Mouse (Mus musculus): ENCODE measurements at regions not wholly inside any gene's neighbourhood (a gene's known extent, or its start where the extent isn't known, plus 50 kb on each side); places are given as distances from the start of the nearest gene placed in this dataset.
A peak's percentile ranks its signal among the peaks of the same experiment; 100 is the strongest.

DNA sequence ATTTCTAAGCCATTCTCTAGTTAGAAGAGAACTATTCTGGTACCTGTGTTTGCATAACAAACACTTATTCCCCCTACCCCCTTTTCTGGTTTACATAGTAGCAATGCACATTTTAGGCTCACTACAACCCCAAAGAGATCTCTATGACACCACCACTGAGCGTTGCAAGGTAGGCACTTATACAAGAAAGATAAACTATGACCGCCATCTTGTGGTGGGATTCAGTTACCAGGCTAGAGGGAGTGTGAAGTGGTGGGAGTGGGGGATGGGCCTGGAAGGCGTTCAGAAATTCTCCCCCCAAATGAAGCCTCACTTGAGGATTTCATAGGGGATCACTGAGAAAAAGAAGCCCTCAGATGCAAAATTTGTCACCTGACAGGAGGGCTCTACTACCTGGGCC is 64.4 kb upstream of the Fst start:
- H3K4me1 ChIP-seq (replicated peaks; ENCODE audit: control insufficient read depth, insufficient read depth, low read length), result no peaks in the 10 kb centered on the region
- no peak overlapping the region for H3K27ac ChIP-seq (ENCODE audit: low read depth, low read length)
- H3K4me3 ChIP-seq (ENCODE audit: low read depth, low read length), result no peak overlapping the region
- H3K36me3 ChIP-seq (ENCODE audit: control insufficient read depth, insufficient read depth), result no peaks in the 10 kb centered on the region
- H3K27me3 ChIP-seq (replicated peaks; ENCODE audit: control insufficient read depth, insufficient read depth, low read length), result no peaks in the 10 kb centered on the region
- 25% methylated on average over 3 of the region's 3 CpGs for WGBS
- no peaks in the 10 kb centered on the region for H3K9me3 ChIP-seq (ENCODE audit: control insufficient read depth)
- ATAC-seq, result no peak
- TF ChIP-seq CTCF (IDR thresholded peaks at IDR 0.05; ENCODE audit: low read depth), result peak; percentile 60
- no peak overlapping the region for H3K9ac ChIP-seq (ENCODE audit: low read depth, low read length)
- no peak overlapping the region for H3K4me2 ChIP-seq (replicated peaks; ENCODE audit: low read depth)

DNA sequence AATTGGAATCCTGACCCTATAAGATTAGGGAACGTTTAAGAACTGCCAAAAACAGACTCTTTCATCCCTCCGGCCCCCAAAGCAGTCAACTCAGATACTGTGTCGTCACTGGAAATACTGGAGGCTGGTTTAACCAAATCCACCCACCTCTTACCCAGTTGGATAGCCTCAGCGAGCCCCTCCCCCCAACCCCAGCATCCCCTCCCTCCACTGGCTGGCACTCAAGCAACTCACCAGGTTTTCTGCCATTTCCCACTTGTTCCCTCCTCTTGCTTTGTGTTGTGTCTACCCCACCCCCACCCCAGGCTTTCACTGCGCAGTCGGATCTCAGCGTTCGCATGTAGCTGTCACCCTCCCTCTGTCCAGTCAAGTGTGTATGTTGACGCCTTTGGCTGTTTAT is 68.1 kb upstream of the Fst start:
- Histone ChIP-seq H3K27ac (ENCODE audit: low read depth, low read length) (no peak overlapping the region), H3K27me3 (replicated peaks; ENCODE audit: control insufficient read depth, insufficient read depth, low read length) (no peaks in the 10 kb centered on the region), H3K36me3 (ENCODE audit: control insufficient read depth, insufficient read depth) (no peaks in the 10 kb centered on the region), H3K4me3 (ENCODE audit: low read depth, low read length) (no peak overlapping the region), H3K4me1 (replicated peaks; ENCODE audit: control insufficient read depth, insufficient read depth, low read length) (no peaks in the 10 kb centered on the region), H3K9me3 (ENCODE audit: control insufficient read depth) (no peaks in the 10 kb centered on the region), H3K9ac (ENCODE audit: low read depth, low read length) (no peak overlapping the region), H3K4me2 (replicated peaks; ENCODE audit: low read depth) (no peak overlapping the region)
- 63% methylated on average over 9 of the region's 9 CpGs for WGBS
- TF ChIP-seq CTCF (IDR thresholded peaks at IDR 0.05; ENCODE audit: low read depth), result no peak
- no peak for ATAC-seq

DNA sequence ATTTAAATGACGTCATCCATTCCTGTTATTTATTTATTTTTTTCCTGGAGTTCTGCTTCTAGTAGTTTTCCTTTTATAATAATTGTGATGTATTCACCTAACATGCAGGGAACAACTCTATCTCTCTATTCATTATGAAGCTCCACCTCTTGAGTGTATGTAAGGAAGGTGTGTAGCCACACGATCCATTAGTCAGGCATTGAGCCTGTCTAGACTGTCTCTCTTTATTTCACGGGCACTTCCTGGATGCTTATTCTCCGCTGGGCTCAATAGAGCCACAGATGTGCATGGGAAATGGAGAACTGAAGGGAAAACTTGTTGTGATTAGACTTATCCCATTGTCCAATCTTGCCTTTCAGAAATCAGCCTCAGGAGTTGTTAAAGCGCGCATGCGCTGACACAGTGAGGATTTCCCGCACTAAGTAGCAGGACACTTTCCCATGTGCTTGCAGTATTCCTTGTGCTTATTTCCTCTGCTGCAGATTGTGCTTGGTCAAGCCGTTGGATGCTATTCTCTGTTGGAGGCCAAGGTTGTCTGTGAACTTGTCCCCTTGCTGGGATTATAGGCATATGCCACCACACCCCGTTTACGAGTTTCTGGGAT is 71.5 kb upstream of the Fst start:
- Histone ChIP-seq H3K4me3 (ENCODE audit: low read depth, low read length) (no peak overlapping the region), H3K9ac (ENCODE audit: low read depth, low read length) (no peak overlapping the region), H3K4me1 (replicated peaks; ENCODE audit: control insufficient read depth, insufficient read depth, low read length) (no peaks in the 10 kb centered on the region), H3K27ac (ENCODE audit: low read depth, low read length) (no peak overlapping the region), H3K9me3 (ENCODE audit: control insufficient read depth) (no peaks in the 10 kb centered on the region), H3K36me3 (ENCODE audit: control insufficient read depth, insufficient read depth) (no peaks in the 10 kb centered on the region), H3K4me2 (replicated peaks; ENCODE audit: low read depth) (no peak overlapping the region), H3K27me3 (replicated peaks; ENCODE audit: control insufficient read depth, insufficient read depth, low read length) (no peaks in the 10 kb centered on the region)
- TF ChIP-seq CTCF (IDR thresholded peaks at IDR 0.05; ENCODE audit: low read depth), result no peak
- ATAC-seq, result no peak
- WGBS, result 84% methylated on average over 11 of the region's 11 CpGs

DNA sequence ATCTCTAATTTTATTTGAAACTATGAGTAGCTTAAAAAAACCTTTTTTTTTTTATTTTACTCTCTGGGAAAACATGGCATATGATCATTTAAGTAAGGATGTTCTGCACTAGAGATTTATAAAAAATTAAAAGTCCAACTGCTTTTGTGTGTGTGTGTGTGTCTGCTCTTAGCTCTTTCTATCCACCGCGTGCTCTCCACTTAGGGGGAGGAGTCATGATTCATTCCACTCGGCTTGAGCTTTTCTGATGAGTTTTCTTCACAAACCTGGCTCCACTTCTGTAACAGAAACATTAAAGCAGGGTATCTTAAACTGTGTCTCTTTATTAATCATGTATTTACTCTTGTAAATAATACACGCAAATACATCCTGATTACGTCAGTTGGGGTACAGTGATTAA is 73.0 kb upstream of the Fst start:
- H3K4me2 ChIP-seq (replicated peaks; ENCODE audit: low read depth), result no peak overlapping the region
- no peaks in the 10 kb centered on the region for H3K27me3 ChIP-seq (replicated peaks; ENCODE audit: control insufficient read depth, insufficient read depth, low read length)
- TF ChIP-seq CTCF (IDR thresholded peaks at IDR 0.05; ENCODE audit: low read depth), result no peak
- H3K27ac ChIP-seq (ENCODE audit: low read depth, low read length), result no peak overlapping the region
- H3K9me3 ChIP-seq (ENCODE audit: control insufficient read depth), result no peaks in the 10 kb centered on the region
- H3K9ac ChIP-seq (ENCODE audit: low read depth, low read length), result no peak overlapping the region
- WGBS, result 69% methylated on average over 5 of the region's 5 CpGs
- H3K36me3 ChIP-seq (ENCODE audit: control insufficient read depth, insufficient read depth), result no peaks in the 10 kb centered on the region
- ATAC-seq, result no peak
- H3K4me1 ChIP-seq (replicated peaks; ENCODE audit: control insufficient read depth, insufficient read depth, low read length), result no peaks in the 10 kb centered on the region
- no peak overlapping the region for H3K4me3 ChIP-seq (ENCODE audit: low read depth, low read length)

GRCm38 (mm10) chr13:114532393-114533097 is 73.8 kb upstream of the Fst start:
- H3K36me3 ChIP-seq (ENCODE audit: control insufficient read depth, insufficient read depth), result no peaks in the 10 kb centered on the region
- no peaks in the 10 kb centered on the region for H3K27me3 ChIP-seq (replicated peaks; ENCODE audit: control insufficient read depth, insufficient read depth, low read length)
- 81% methylated on average over 8 of the region's 8 CpGs for WGBS
- no peak overlapping the region for H3K27ac ChIP-seq (ENCODE audit: low read depth, low read length)
- H3K4me1 ChIP-seq (replicated peaks; ENCODE audit: control insufficient read depth, insufficient read depth, low read length), result no peaks in the 10 kb centered on the region
- H3K9ac ChIP-seq (ENCODE audit: low read depth, low read length), result no peak overlapping the region
- TF ChIP-seq CTCF (IDR thresholded peaks at IDR 0.05; ENCODE audit: low read depth), result no peak
- H3K4me3 ChIP-seq (ENCODE audit: low read depth, low read length), result no peak overlapping the region
- H3K4me2 ChIP-seq (replicated peaks; ENCODE audit: low read depth), result no peak overlapping the region
- H3K9me3 ChIP-seq (ENCODE audit: control insufficient read depth), result no peaks in the 10 kb centered on the region
- ATAC-seq, result no peak

GRCm38 (mm10) chr13:114534591-114534990 is 75.8 kb upstream of the Fst start:
- H3K27ac ChIP-seq (ENCODE audit: low read depth, low read length), result no peak overlapping the region
- no peaks in the 10 kb centered on the region for H3K36me3 ChIP-seq (ENCODE audit: control insufficient read depth, insufficient read depth)
- no peaks in the 10 kb centered on the region for H3K4me1 ChIP-seq (replicated peaks; ENCODE audit: control insufficient read depth, insufficient read depth, low read length)
- no peak overlapping the region for H3K4me2 ChIP-seq (replicated peaks; ENCODE audit: low read depth)
- ATAC-seq, result no peak
- no peak for TF ChIP-seq CTCF (IDR thresholded peaks at IDR 0.05; ENCODE audit: low read depth)
- H3K4me3 ChIP-seq (ENCODE audit: low read depth, low read length), result no peak overlapping the region
- 64% methylated on average over 3 of the region's 3 CpGs for WGBS
- H3K9ac ChIP-seq (ENCODE audit: low read depth, low read length), result no peak overlapping the region
- no peaks in the 10 kb centered on the region for H3K9me3 ChIP-seq (ENCODE audit: control insufficient read depth)
- H3K27me3 ChIP-seq (replicated peaks; ENCODE audit: control insufficient read depth, insufficient read depth, low read length), result no peaks in the 10 kb centered on the region
